Mouse (Mus musculus): ENCODE results near the gene Sec63.

DNA sequence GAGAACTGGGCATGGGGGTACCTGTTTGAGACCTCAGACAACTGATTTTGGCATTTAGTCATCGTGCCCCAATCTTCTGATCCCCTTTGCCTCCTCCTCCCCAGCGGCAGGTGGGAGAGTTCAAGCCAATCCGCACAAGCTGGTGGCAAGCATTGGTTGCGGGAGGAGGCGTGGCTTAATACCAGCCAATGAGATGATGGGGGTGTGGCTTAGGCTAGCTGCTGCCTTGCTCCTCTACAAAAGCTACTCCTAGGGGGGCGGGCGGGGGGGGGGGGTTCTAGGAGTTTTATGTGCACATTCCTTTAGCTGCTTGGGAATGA lies 87.7 kb downstream of the Sec63 start:
- TF ChIP-seq CTCF (IDR thresholded peaks at IDR 0.05; ENCODE audit: borderline replicate concordance, control insufficient read depth, extremely low read depth, insufficient read depth, low read length, poor library complexity) (no peak), POLR2A (IDR thresholded peaks at IDR 0.05; ENCODE audit: control insufficient read depth, extremely low read depth, insufficient read depth, low read length, poor library complexity) (no peak)

Data from thymus, adult 2 months (tissue).